Mouse (Mus musculus) v-Abl transformed pro-B cells (cell line): ENCODE measurements at regions not wholly inside any gene's neighbourhood (a gene's known extent, or its start where the extent isn't known, plus 50 kb on each side); places are given as distances from the start of the nearest gene placed in this dataset.
"Not testable (repeated sequence)": the region's sequence is repeated elsewhere in the genome, so short reads cannot be mapped to it uniquely, and the experiment has no call there.

Source experiments
- in situ Hi-C, 2 experiments: fragments of 400-800 bp; cut with MboI; formaldehyde crosslinking; loops; one replicate each; pipeline ENCODE4 v1.15.1; 2025; ENCODE audit not compliant: unreplicated experiment in 2 of 2

GRCm38 (mm10) chr3:21983993-21984725 is 92.3 kb upstream of the Tbl1xr1 start:
- in situ Hi-C loops: loop anchor here in 1 of 2 experiments (25.0 kb wide), 1 partner anchor 1922 kb away; the partner anchor contains the start of gene Hltf

- in situ Hi-C loops: loop anchor here (5.0 to 25.0 kb wide), 3 partner anchors 48 to 1923 kb away; partner anchors contain the start of gene Hltf (in 1 of the 2)
Measured at GRCm38 (mm10) chr3:21984807-21985206, 91.6 kb upstream of the Tbl1xr1 start.

DNA sequence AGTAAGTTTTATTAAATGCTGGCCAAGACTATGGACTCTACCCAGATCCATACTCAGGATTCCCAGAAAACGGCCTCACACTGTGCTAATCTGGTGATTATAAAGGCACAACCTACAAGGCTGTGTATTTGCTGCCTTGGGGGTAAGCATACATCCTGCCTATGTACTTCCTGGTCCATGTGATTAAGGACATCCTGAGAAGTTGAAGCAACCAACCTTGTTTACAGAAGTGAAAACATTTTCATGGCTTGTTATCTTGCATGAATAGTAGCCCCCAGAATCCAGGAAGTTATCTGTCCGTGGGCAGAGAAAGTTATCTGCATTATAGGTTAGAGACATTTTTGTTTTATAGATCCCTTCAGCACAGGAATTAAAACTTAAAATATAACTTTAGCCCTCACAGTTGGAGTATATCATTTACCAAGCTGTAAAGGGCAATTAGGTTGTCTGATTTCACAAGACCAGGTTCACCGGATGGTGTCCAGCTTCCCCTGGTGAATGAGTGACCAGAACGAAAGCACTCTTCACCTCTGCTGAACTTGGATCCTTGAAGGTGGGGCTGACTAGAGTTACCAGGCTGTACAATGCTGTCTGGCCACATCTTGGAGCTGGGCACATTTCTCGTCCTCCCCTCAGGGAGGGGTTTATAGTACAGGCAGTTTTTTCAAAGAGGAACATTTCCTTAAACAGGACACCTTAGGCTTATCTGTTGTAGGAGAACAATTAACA is 90.1 kb upstream of the Tbl1xr1 start:
- in situ Hi-C loops: loop anchor here (5.0 to 25.0 kb wide), 3 partner anchors 49 to 1924 kb away; partner anchors contain the start of gene Hltf (in 1 of the 2)

- in situ Hi-C loops: loop anchor here (5.0 to 25.0 kb wide), 3 partner anchors 50 to 1925 kb away; partner anchors contain the start of gene Hltf (in 1 of the 2)
Measured at GRCm38 (mm10) chr3:21986893-21987250, 89.6 kb upstream of the Tbl1xr1 start.

DNA sequence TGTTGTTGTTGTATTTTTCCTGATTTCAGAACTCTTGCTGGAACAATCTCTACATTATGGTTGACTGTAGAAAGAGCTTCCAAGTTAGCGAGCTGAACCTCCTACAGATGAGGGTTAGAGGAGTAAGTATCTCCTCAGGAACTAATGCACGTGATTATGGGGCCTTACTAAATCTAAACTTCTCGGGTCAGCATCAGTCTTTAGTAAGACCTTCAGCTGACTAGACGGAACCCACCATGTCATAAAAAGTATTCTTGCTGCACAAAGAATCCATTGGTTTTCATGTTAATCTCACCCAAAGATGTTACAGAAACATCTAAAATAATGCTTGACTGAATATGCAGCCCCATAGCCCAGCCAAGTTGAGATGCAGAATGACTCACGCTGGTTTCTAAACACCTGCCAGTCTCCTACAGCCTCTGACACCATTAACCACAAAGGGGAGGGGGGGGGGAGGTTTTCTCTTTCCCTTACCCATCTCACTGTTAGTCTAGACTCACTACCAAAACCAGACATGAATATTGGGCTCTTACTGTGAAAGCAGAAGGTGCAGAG is 88.9 kb upstream of the Tbl1xr1 start:
- in situ Hi-C loops: loop anchor here (5.0 to 25.0 kb wide), 3 partner anchors 50 to 1925 kb away; partner anchors contain the start of gene Hltf (in 1 of the 2)

DNA sequence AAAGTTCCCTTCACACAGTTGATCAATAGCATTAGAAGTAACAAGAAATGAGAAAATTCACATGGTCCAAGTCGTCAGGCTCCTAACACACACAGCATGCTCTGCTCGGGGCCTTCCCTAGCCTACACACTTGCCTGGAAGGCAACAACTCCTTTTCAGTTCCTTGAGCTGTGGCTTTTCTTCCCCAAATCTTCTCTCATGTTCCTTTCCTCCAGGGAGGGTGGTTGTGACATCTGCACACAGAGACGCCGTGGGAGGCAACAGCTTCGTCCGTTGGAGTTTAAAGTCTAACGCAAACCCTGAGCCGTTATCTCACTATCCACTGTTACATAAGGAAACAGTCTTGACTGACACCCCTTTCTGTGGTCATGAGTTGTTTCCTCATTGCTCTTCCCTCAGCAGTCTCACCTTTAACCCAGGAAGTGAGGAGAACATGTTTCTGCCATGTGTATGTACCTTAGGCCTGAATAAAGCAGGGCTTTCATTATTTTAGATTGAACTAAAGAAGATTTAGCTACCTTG is 88.4 kb upstream of the Tbl1xr1 start:
- in situ Hi-C loops: loop anchor here (5.0 to 25.0 kb wide), 3 partner anchors 51 to 1926 kb away; partner anchors contain the start of gene Hltf (in 1 of the 2)

- in situ Hi-C loops: loop anchor here in 1 of 2 experiments (5.0 to 25.0 kb wide), 2 partner anchors 37 to 1928 kb away; partner anchors contain the start of gene Hltf
Measured at GRCm38 (mm10) chr3:21990526-21990925, 85.9 kb upstream of the Tbl1xr1 start.

- in situ Hi-C loops: loop anchor here in 1 of 2 experiments (5.0 to 25.0 kb wide), 2 partner anchors 36 to 1929 kb away; partner anchors contain the start of gene Hltf
Measured at GRCm38 (mm10) chr3:21991681-21992152, 84.7 kb upstream of the Tbl1xr1 start.

DNA sequence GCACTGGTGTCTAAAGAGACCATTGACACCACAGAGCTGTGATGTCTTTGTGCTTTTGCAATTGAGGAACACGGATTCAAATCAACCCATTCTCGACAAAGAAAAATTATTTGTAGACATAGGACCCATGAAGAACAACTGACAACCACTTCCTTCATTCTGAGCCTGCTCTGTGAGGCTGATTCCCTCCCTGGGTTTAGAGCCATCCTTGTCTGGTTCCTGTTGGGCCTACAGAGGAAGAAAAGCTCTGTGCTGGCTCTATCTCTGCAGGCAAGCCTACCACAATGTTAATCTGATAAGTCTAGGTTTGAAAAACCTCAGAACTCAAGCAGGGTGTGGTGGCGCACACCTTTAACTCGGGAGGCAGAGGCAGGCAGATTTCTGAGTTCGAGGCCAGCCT is 84.2 kb upstream of the Tbl1xr1 start:
- in situ Hi-C loops: loop anchor here in 1 of 2 experiments (5.0 to 25.0 kb wide), 2 partner anchors 35 to 1930 kb away; partner anchors contain the start of gene Hltf

DNA sequence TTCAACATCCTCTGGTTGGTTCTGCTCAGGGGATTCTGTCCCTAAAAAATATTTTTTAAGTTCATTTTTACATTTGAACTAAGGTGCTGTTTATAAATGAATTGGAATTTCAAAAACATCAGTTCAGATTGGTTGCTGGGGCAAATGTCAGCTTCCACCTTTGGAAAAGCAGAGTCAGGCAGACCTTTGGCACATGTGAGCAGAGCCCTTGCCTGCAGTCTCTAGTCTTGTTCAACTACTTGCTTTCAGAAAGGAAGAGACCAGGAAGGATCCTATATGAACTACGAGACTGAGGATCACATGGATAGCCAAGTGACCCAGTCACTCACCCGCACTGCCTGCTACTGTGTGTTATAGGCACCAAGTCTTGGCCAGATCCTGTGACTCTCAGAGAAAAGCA is 82.5 kb upstream of the Tbl1xr1 start:
- in situ Hi-C loops: loop anchor here in 1 of 2 experiments (5.0 to 25.0 kb wide), 2 partner anchors 33 to 1932 kb away; partner anchors contain the start of gene Hltf

DNA sequence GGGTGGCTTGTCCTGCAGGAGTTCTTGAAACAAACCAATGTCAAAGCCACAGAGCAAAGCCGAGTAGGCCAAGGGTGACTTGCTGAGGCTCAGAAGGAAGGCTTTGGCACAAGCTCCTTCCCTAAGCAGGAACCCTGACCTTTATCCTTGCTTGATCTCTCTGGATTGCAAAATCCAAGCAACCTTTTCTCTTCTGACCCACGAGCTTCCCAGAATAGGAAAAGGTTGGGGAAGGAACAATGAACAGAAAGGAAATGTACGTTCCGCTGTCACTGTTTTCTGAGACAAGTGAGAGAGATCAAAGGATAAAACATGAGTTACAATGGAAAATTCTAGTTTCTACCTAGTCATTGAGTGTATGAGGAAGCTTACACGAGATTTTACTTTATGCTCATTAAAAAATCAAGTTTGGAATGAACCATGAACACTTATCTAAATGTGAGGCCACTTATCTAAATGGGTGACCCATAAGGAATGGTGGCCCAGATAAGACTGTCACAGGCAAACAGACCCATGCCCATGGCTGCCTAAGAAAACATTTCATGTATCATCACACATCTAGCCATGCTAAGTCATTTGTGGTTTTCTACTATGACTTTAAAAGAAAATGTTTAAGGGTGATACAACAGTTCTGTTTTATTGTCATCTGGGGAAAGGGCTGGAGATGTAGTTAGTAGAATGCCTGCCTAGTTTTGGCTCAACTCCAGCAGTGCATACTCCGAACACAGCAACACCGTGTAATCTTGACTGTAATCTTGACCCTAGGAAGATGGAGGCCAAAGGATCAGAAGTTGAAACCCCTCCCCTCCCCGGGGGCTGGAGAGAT is 80.7 kb upstream of the Tbl1xr1 start:
- in situ Hi-C loops: loop anchor here in 1 of 2 experiments (25.0 kb wide), 1 partner anchor 1933 kb away; the partner anchor contains the start of gene Hltf

DNA sequence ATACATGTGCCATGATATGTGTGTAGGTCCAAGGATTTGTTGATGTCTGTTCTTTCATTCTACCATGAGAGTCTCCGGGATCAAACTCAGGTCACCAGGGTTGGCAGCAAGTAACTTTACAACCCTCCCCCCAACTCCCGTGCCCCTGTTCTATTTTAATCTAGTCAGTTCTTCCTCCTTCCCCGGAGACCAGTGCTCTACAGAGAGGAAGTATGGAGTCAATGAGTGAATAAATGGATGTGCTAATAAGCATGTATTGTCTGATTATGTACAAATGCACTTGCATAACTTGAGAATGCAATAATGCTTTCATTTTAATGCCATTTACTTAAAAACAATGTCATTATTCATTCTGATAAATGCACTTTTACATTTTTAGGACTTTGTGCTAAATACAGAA is 79.1 kb upstream of the Tbl1xr1 start:
- in situ Hi-C loops: loop anchor here in 1 of 2 experiments (25.0 kb wide), 1 partner anchor 1935 kb away; the partner anchor contains the start of gene Hltf

DNA sequence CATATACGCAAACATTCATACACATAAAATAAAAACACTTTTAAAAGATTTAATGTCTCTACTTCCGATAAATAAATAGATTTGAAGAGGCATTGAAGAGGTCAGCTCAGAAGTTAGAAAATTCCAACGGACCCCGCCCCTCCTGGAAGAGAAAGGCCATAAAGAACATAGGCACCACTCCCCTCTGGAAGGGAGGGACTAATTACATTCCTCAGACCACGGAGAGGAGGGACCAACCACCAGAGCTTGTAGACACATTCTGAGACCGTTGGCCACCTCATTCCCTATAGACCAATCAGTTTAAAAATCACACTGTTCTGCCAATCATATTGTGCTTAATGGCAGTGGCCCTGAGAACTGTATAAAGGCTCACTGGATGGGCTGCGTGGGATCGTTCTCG is 71.0 kb upstream of the Tbl1xr1 start:
- in situ Hi-C loops: no loop called here

DNA sequence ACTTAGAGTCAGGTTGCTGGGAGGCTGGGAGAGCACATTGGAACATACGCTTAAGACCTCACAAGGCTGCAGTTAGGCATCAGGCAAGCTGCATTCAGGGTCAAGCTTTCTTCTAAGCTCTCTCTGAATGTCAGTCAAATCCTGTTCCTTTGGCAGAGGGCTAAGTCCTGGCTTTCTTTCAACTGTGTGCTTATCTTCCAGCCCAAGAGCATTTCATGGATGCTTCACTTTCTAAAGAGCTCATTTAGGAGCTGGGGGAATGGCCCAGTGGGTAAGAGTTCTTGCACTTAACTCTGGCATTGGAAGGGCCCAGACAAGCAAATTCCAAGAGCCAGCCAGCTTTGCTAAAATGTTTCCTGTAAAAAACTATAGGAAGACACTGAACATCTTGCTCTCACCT is 70.3 kb upstream of the Tbl1xr1 start:
- in situ Hi-C loops: no loop called here

DNA sequence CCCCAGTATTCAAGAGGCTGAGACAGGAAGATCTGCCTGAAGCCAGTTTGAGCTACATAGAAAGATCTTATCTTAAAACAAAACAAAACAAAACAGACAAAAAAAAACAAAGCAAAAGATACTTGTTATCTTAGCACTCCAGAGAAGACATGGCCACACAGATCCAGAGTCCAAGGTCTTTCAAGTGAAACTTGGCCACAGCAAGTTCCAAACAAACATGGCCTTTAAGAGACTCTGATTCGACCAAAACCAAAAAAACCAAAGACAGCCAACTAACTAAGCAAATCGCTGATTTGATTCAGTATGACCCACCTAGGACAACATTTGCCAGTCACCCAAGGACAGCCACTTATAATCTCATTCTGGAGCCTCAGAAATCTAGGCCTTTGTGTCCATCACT is 69.8 kb upstream of the Tbl1xr1 start:
- in situ Hi-C loops: no loop called here

DNA sequence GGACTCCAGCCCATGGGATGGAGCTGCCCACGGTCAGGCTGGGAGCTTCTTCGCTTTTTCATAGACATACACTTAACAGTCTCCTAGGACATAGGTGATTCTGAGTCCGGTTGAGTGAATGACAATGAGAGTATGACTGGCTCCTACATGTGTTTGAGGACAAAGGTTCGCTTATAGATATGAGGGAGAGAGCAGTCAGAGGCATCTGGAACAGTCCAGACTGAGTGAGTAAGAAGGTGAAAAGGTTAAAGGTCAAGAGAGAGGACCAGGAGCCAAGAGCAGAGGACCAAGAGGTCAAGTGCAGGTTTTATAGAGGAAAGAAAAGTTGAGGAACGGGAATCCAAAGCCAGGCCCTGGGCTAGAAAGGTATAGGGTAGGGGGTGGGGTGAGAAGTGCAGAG is 68.7 kb upstream of the Tbl1xr1 start:
- in situ Hi-C loops: no loop called here

GRCm38 (mm10) chr3:22008432-22008831 is 68.0 kb upstream of the Tbl1xr1 start:
- in situ Hi-C loops: no loop called here

GRCm38 (mm10) chr3:22009898-22010699 is 66.4 kb upstream of the Tbl1xr1 start:
- in situ Hi-C loops: no loop called here

DNA sequence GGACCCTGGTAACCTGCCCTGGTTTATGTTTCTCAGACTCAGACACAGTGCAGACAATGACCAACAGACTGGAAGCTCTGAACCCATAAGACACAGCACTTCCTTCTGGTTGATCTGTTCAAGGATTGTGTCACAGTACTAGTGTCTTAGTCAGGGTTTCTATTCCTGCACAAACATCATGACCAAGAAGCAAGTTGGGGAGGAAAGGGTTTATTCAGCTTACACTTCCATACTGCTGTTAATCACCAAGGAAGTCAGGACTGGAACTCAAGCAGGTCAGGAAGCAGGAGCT is 65.8 kb upstream of the Tbl1xr1 start:
- in situ Hi-C loops: not testable (repeated sequence)
